Mouse (Mus musculus): Measurements from ENCODE around the gene Fars2. TPM values are rescaled to one million over a fixed set of nuclear protein-coding genes. Genes with fewer than 3 reads are reported as not detected.
A peak's percentile ranks its signal among the peaks of the same experiment; 100 is the strongest.

Gene Fars2
- total RNA-seq, 2 experiments from 2014 or later = 33.7 to 42.4 TPM

DNA sequence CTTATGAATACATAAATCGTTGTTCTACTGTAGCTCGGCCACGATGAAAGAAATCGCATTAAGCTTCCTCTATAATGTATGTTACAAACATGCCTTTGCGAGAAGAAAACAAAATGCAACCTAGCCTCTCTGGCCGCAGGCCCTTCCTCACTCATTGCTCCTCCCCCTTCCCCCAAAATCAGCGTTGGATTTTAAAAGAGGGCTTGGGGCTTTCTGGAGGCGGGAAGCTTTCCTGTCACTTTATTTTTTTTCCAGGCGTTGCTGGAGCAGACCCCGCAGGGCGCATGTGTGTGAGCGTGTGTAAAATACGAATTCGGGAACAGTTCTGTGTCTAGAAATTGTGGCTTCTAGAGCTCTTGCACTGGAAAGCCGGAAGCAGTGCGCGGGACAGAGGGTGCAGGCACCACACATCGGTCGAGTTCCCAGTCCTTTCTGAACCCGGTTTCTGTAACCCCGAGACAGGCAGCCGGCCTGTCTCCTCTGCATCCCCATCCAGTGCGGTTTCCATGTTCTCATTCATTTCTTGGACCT, 614.8 kb downstream of the Fars2 start:
- peak overlapping the region; percentile 83 for H3K4me3 ChIP-seq
- H3K27ac ChIP-seq = peak overlapping the region; percentile 96
- peak in 1 of 2 experiments; percentile 30 for DNase-seq (ENCODE audit: low spot score in 2 of 2)
- no peak for TF ChIP-seq CTCF (conservative IDR thresholded peaks at IDR 0.05)

DNA sequence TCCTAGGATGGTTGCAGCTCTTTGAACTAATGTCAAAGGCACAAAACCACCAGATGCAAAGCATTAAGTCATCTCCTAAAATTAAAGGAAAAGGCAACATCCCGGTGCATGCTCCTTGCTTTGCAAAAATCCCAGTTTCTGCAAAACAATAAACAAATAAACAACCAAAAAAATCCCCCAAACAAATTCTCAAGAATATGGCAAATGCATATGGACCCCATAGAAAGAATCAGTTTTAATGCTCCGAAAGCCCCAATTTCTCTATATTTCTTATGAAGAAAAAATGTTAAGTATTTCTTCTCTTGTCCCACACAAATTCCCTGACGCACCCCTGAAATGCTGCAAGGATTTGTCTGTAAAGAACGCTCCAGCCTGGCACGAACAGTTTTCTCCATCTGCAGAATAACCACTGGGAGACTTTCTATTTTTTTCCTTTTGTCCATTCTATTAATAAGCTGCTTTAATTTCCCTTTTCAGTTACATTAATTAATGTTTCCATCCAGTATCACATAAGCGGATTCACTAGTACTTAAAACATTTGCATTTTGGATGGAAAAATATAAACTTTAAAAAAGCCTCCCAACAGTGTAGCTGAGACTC, 615.8 kb downstream of the Fars2 start:
- Histone ChIP-seq H3K4me3 (peak overlapping the region; percentile 83), H3K27ac (peak overlapping the region; percentile 96)
- DNase-seq (ENCODE audit: low spot score in 2 of 2) = no peak
- TF ChIP-seq CTCF (conservative IDR thresholded peaks at IDR 0.05) = no peak

DNA sequence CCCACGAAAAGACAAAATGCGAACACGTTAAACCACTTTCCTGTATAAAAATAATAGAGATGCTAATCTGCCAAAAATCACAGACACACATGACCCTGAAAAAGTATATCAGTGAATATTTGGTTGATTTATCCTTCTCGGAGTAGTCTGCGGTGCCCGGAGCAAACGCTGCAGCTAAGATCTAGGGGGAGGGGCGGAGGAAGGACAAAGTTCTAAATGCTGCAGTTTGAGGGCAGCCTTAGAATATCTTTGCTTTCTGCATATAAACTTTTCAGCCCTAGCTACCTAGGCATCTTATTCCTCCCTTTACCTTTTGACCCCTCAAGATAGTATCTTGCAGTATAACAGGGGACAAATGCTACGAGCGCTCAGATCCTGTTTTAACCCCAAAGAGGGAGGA, 616.4 kb downstream of the Fars2 start:
- DNase-seq (ENCODE audit: low spot score in 2 of 2) = peak in 1 of 2 experiments; percentile 39
- peak overlapping the region; percentile 83 for H3K4me3 ChIP-seq
- H3K27ac ChIP-seq = peak overlapping the region; percentile 96
- TF ChIP-seq CTCF (conservative IDR thresholded peaks at IDR 0.05) = no peak

DNA sequence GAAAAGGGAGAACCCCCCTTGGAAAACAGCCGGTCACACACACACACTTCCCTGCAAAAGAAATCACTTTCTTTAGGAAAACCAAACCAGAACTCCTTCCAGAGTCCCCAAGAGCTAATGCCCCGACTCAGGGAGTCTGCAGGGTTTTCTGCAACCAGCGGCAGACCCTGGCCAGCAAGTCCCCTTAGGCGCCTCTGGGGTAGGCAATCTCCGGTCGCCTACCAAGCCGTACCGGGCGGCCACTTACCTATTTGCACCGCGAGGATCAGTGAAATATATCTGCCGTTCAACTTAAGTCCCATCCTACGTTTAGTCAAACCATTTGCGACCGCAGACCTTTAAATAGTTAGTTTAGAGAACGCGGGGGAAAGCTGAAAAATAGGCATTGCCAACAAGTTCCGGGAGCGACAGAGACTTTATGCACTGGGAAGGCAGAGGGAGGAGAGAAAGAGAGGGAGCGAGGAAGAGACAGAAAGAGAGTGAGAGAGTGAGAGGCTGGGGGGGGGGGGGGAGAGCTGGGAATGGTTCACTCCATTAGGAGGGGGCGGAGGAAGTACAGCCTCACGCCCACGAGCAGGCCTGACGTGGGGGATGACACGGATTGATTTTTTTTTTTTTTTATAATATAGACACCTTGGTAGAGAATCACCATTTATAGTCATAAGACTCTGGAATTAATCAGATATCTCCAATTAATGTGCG, 616.9 kb downstream of the Fars2 start:
- TF ChIP-seq CTCF (conservative IDR thresholded peaks at IDR 0.05) = no peak
- DNase-seq (ENCODE audit: low spot score in 2 of 2) = peak; percentile 52 to 56
- Histone ChIP-seq H3K4me3 (peak overlapping the region; percentile 83), H3K27ac (peak overlapping the region; percentile 96)

DNA sequence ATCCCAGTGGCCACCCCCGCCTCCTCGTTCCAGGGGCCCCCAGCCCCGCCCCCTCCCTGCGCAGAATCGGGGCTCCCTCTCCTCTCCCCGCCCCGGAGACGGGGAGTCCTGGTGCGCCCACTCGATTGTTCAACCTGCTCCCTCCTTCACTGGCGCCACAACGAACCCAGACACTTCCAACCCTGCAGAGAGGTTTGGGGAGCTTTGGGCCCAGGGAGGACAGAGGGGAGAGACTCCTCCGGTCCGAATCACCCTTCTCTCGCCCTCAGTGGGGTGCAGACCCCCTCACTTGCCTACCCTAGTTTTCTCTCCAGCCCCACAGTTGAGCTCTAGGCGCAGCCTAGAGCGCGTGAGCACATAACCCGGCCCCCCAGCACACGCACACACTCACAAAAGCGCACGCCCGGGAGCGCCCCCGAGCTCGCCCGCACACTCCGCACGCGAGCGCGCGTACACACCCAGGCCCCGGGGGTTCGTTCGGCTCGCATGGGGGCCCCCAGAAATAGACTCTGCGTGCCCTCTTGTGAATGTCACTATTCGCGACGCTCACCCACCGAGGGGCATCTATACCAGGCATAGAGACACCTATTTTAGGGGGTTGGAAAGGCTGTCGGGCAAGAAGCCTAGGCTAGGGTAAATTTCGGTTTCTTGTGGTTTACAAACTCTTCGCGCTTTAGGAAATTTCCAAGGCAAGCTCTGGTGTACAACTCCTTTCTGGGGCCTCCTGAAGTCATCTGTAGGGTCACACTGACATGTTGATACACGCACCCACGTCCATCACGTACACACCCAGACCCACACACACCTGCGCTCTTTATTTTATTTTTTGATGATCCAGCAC, 617.7 kb downstream of the Fars2 start, which contains the start of gene Nrn1:
TSS of gene Nrn1 (minus strand) at position 401 of the 841 bp plus-strand sequence.
- TF ChIP-seq CTCF (conservative IDR thresholded peaks at IDR 0.05) = no peak
- Histone ChIP-seq H3K4me3 (peak within 1 kb of the TSS; percentile 83), H3K27ac (peak within 1 kb of the TSS; percentile 96)
- peak; percentile 63 to 65 for DNase-seq (ENCODE audit: low spot score in 2 of 2)

DNA sequence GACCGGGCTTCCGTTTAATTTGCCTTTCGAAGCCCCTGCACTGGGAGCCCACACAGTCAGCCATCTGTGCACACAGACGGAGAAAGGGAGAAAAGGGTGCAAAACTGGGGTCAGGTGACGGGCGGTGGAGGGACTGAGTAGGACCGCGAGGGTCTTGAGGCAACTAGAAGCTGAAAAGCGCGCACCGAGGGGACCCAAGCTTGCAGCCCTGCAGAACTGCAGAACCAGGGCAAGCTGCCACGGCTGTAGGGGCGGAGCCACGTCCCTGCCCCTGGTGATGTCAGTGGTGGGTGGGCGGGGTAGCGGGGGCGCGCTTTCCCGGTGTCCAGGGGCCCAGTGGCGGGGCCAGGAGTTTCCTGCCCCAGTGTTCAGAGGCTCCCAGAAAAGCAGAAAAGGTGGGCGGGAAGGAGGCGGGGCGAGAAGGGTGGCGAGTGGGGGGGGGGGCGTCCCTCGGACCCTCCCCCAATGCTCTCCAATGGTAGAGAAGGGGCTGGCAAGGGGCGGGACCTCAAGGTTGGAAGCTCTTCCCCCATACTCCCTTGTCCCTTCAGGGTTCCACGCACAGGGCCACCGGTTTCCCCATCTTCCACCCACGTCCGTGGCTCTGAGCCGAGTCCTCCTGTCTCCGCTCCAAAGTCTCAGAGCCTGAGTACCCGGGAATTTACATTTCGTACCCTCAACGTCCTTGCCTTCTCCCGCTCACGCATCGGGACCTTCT, 618.8 kb downstream of the Fars2 start:
- Histone ChIP-seq H3K27ac (peak overlapping the region; percentile 96), H3K4me3 (peak overlapping the region; percentile 83)
- peak; percentile 70 to 71 for DNase-seq (ENCODE audit: low spot score in 2 of 2)
- TF ChIP-seq CTCF (conservative IDR thresholded peaks at IDR 0.05) = no peak

DNA sequence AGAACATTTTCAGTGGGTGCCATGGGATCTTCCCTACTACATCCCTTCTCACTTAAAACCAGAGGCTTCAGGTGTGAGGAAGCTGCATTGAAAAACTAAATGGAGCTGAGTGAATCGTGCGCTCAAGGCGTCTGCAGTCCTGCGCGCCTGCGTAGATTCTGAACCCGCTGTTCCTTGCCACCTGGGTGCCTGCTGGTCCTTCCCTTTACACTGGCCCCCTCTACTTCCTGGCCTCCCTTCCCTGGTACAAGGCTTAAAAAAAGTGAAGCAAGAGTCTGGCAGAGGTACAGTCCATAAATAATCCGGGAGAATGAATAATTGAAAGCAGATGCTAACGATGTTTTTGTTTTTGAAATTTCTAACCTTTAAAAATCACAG, 619.4 kb downstream of the Fars2 start:
- peak overlapping the region; percentile 96 for H3K27ac ChIP-seq
- DNase-seq (ENCODE audit: low spot score in 2 of 2) = peak in 1 of 2 experiments; percentile 16
- H3K4me3 ChIP-seq = peak overlapping the region; percentile 83
- TF ChIP-seq CTCF (conservative IDR thresholded peaks at IDR 0.05) = no peak

DNA sequence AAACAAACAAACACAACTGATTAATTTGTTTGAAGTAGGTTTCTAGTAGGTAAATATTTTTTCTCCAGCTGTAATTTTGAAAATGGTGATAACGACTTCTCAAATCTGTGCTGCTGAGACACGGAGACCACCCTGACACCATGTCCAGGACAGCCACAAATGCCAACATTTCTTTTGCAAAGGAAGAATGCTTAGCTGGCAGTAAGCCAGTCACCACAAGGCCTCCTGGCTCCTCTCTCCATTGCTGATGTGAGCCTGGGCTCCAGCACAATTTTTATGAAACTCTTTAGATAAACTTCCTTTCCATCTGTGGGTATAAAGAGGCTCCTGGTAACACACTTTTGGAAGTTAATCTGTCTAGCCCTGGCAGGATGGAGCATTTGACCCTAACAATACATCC, 632.8 kb downstream of the Fars2 start:
- DNase-seq (ENCODE audit: low spot score in 2 of 2) = no peak
- Histone ChIP-seq H3K4me3 (no peak overlapping the region), H3K27ac (no peak overlapping the region)
- TF ChIP-seq CTCF (conservative IDR thresholded peaks at IDR 0.05) = no peak

DNA sequence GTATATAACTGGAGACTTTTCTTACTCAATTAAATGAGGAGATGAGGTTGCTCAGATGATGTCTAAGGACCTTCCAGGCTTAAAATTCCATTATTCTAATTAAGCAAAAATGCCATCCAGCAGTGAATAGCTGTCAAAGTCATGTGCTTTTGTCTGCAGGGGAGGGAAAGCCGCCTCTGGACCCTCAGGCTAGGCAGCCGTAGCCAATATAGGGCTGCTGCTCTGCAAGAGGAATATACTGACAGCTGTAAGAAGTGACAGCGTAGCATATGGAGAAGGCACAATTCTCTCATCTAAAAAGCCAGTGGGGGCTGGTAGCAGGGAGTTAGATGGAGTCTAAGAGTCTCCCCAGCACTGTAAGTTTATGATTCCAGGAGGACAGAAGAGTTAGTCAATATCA, 634.6 kb downstream of the Fars2 start:
- DNase-seq (ENCODE audit: low spot score in 2 of 2) = no peak
- no peak overlapping the region for H3K4me3 ChIP-seq
- peak overlapping the region; percentile 28; the same call in 1 of the 2 replicates for H3K27ac ChIP-seq
- TF ChIP-seq CTCF (conservative IDR thresholded peaks at IDR 0.05) = no peak

DNA sequence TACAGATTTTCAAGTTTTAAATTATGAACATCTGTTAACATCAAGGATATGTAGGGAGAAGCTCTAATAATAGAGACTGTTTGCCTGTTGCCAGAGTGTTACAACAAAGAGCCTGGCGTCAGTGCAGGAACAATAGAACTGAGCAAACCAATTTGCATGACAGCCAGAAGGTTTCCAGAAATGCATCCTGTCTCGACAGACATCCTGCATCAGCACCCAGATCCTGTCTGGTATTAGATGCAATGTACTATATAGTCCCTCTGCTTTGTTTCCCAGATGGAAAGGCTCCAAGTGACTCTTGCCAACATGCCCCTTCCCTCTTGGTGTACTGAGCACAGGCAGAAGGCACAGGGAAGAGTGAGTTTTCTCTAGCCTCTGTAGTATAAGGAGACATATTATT, 649.6 kb downstream of the Fars2 start:
- no peak for TF ChIP-seq CTCF (conservative IDR thresholded peaks at IDR 0.05)
- peak; percentile 37 to 44 for DNase-seq (ENCODE audit: low spot score in 2 of 2)
- peak overlapping the region; percentile 37 for H3K27ac ChIP-seq
- H3K4me3 ChIP-seq = no peak overlapping the region

Other genes with a start within 250 kb of the Fars2 start
- gene Rpp40, start 211.1 kb upstream of the Fars2 start, total RNA-seq (2021) = 1 to 10 TPM; 7.5 to 9.1 TPM
- 10 to 100 TPM; 10.7 to 12.5 TPM for gene Ppp1r3g, start 158.6 kb upstream of the Fars2 start, total RNA-seq (2021)
- 10 to 100 TPM; 19.6 to 20.2 TPM for gene Lyrm4, start 114 bp downstream of the Fars2 start, total RNA-seq (2021)